Mouse (Mus musculus): Measurements from ENCODE around the gene D730048I06Rik.
"Not testable (repeated sequence)": the region's sequence is repeated elsewhere in the genome, so short reads cannot be mapped to it uniquely, and the experiment has no call there.

The D730048I06Rik gene

GRCm38 (mm10) chr9:35790001-35790400 is at the start of gene D730048I06Rik, which contains the start of gene Gm27235:
Gene D730048I06Rik (minus strand): TSS chr9:35790112.
Gene Gm27235 (minus strand): TSS chr9:35790101.
- no peak for DNase-seq (ENCODE audit: low read depth in 2 of 2, low spot score in 2 of 2)

GRCm38 (mm10) chr9:35817881-35818280 is 28.0 kb upstream of the D730048I06Rik start:
- not testable (repeated sequence) for DNase-seq (ENCODE audit: low read depth in 2 of 2, low spot score in 2 of 2)

- no peak for DNase-seq (ENCODE audit: low read depth in 2 of 2, low spot score in 2 of 2)
Observed at GRCm38 (mm10) chr9:35798146-35798545, 8.2 kb upstream of the D730048I06Rik start.

GRCm38 (mm10) chr9:35778009-35778408 is 11.9 kb downstream of the D730048I06Rik start, which contains the start of gene Gm17727:
Gene Gm17727 (minus strand): TSS chr9:35778109.
- DNase-seq (ENCODE audit: low read depth in 2 of 2, low spot score in 2 of 2): no peak

- DNase-seq (ENCODE audit: low read depth in 2 of 2, low spot score in 2 of 2): no peak
Observed at GRCm38 (mm10) chr9:35756843-35757242, 33.1 kb downstream of the D730048I06Rik start.

- no peak for DNase-seq (ENCODE audit: low read depth in 2 of 2, low spot score in 2 of 2)
Observed at GRCm38 (mm10) chr9:35740749-35741148, 49.2 kb downstream of the D730048I06Rik start, which contains the start of gene Gm17677. Gene Gm17677 (plus strand): TSS chr9:35741049.
